Mouse (Mus musculus): ENCODE measurements around the gene F10. TPM values are rescaled to one million over a fixed set of nuclear protein-coding genes. Genes with fewer than 3 reads are reported as not detected.

Gene F10
- not detected for total RNA-seq (2021)
- long read RNA-seq, experiment 1: 0 reads
- long read RNA-seq, experiment 2: 0 reads

GRCm38 (mm10) chr8:13037015-13037414 lies at the start of gene F10:
F10 (plus strand) TSS chr8:13037308.
- DNase-seq: no peak
- intact Hi-C loops (cut with DNase I): no loop called here

GRCm38 (mm10) chr8:12987571-12987970 lies 49.5 kb upstream of the F10 start:
- intact Hi-C loops (cut with DNase I): no loop called here
- DNase-seq: no peak

GRCm38 (mm10) chr8:12988722-12989430 lies 48.2 kb upstream of the F10 start:
- intact Hi-C loops (cut with DNase I): no loop called here
- DNase-seq: no peak

GRCm38 (mm10) chr8:12991411-12991810 lies 45.7 kb upstream of the F10 start:
- intact Hi-C loops (cut with DNase I): loop anchor here (5.0 kb wide), 1 partner anchor 61 kb away; no protein-coding TSS in a partner anchor
- no peak for DNase-seq

- intact Hi-C loops (cut with DNase I): loop anchor here (5.0 kb wide), 1 partner anchor 58 kb away; no protein-coding TSS in a partner anchor
- no peak for DNase-seq
Measured at GRCm38 (mm10) chr8:12994468-12994867, 42.6 kb upstream of the F10 start.

GRCm38 (mm10) chr8:12995481-12995880 lies 41.6 kb upstream of the F10 start:
- no peak for DNase-seq
- intact Hi-C loops (cut with DNase I): no loop called here

GRCm38 (mm10) chr8:12996831-12997275 lies 40.3 kb upstream of the F10 start:
- intact Hi-C loops (cut with DNase I): no loop called here
- peak; percentile 37 to 38 for DNase-seq

GRCm38 (mm10) chr8:12998331-12998730 lies 38.8 kb upstream of the F10 start:
- intact Hi-C loops (cut with DNase I): no loop called here
- DNase-seq: no peak

- DNase-seq: no peak
- intact Hi-C loops (cut with DNase I): no loop called here
Measured at GRCm38 (mm10) chr8:12999793-13000192, 37.3 kb upstream of the F10 start.

- DNase-seq: no peak
- intact Hi-C loops (cut with DNase I): no loop called here
Measured at GRCm38 (mm10) chr8:13007458-13007857, 29.6 kb upstream of the F10 start.

- DNase-seq: no peak
- intact Hi-C loops (cut with DNase I): no loop called here
Measured at GRCm38 (mm10) chr8:13010313-13010712, 26.8 kb upstream of the F10 start.

GRCm38 (mm10) chr8:13019560-13019959 lies 17.5 kb upstream of the F10 start:
- no peak for DNase-seq
- intact Hi-C loops (cut with DNase I): no loop called here

- DNase-seq: no peak
- intact Hi-C loops (cut with DNase I): no loop called here
Measured at GRCm38 (mm10) chr8:13021830-13022229, 15.3 kb upstream of the F10 start.

- no peak for DNase-seq
- intact Hi-C loops (cut with DNase I): no loop called here
Measured at GRCm38 (mm10) chr8:13025487-13026224, 11.5 kb upstream of the F10 start, which contains the start of gene F7. F7 (plus strand) TSS chr8:13026034.

- DNase-seq: no peak
- intact Hi-C loops (cut with DNase I): no loop called here
Measured at GRCm38 (mm10) chr8:13027615-13028014, 9.5 kb upstream of the F10 start.

GRCm38 (mm10) chr8:13028482-13028881 lies 8.6 kb upstream of the F10 start:
- DNase-seq: no peak
- intact Hi-C loops (cut with DNase I): no loop called here

GRCm38 (mm10) chr8:13036346-13036812 lies 729 bp upstream of the F10 start:
- DNase-seq: no peak
- intact Hi-C loops (cut with DNase I): no loop called here

GRCm38 (mm10) chr8:13037569-13037968 lies 461 bp downstream of the F10 start:
- intact Hi-C loops (cut with DNase I): no loop called here
- no peak for DNase-seq

GRCm38 (mm10) chr8:13039054-13039453 lies 1.9 kb downstream of the F10 start:
- no peak for DNase-seq
- intact Hi-C loops (cut with DNase I): no loop called here

- DNase-seq: no peak
Measured at GRCm38 (mm10) chr8:13041459-13041858, 4.4 kb downstream of the F10 start.

GRCm38 (mm10) chr8:13047652-13048051 lies 10.5 kb downstream of the F10 start:
- no peak for DNase-seq
- intact Hi-C loops (cut with DNase I): no loop called here

More at GRCm38 (mm10) chr8:13041459-13041858, 4.4 kb downstream of the F10 start:
- intact Hi-C loops (cut with DNase I): no loop called here

All from gastrocnemius, postnatal 36 days (tissue).